In the genomic region with DNA sequence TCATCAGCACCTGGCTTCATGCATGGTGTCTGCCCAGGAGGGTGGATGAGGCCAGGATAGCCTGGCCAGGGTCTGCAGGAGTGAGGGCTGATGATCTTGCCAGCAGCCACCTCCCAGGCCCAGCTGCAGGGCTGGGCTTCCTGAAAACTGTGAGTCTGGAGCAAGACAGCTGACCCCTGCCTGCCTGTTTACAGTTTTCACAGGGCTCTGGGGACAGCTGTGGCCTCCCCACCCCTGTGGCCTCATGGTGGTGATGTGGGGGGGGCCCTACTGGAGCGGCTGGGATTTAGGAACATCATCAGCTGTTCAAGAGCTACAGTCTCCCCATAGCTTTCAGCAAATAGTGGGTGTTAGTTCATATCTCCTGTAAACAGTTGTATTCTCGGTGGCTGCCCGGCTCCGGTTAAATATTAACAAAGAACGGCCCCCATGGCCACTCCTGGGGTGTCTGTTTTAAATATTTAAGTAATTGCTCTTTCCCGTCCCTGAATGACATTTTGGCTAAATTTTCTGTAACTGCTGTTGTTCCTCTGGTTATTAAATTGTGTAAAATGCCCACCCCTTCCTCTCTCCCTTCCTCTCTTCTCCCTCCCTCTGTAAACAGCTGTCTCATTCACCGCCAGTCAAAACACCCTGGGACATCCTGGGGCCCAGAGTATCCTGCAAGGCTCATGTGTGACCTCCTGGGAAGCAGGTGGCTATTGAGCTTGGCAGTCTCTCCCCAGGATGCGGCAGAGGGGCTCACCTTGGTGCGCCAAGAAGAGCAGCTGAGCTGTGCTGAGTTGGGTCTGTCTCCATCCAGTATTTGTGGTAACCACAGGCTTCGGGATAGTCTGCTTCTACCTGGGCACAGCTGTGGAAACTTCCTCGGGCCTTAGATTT, we compare ENCODE assay signal across 8 mouse cellular contexts. TPM values are rescaled to one million over a fixed set of nuclear protein-coding genes. Genes with fewer than 3 reads are reported as not detected.
DNase-seq lines count a peak whose midpoint lies in the region; ATAC-seq lines count a peak whose summit lies in the region.

No protein-coding gene starts in this region.

- no peaks in the 10 kb centered on the region for H3K36me3 ChIP-seq in hindbrain, embryonic 16.5 days (ENCODE audit: control insufficient read depth, insufficient read depth, low read length)
- H3K36me3 ChIP-seq in hindbrain, embryonic 14.5 days (replicated peaks; ENCODE audit: control insufficient read depth, insufficient read depth) = no peaks in the 10 kb centered on the region
- H3K36me3 ChIP-seq in intestine, embryonic 15.5 days = no peaks in the 10 kb centered on the region
- no peaks in the 10 kb centered on the region for H3K36me3 ChIP-seq in liver, embryonic 11.5 days (ENCODE audit: control insufficient read depth, insufficient read depth, low read length)
- H3K36me3 ChIP-seq in stomach, embryonic 16.5 days (ENCODE audit: control insufficient read depth, insufficient read depth, low read length) = no peaks in the 10 kb centered on the region
- H3K36me3 ChIP-seq in midbrain, embryonic 15.5 days (replicated peaks) = no peaks in the 10 kb centered on the region

- intact Hi-C loops in left cerebral cortex, postnatal 4 days (cut with DNase I) = no loop called here

- H3K4me3 ChIP-seq in hindbrain, embryonic 16.5 days (ENCODE audit: low read length) = no peak overlapping the region
- H3K4me3 ChIP-seq in hindbrain, embryonic 14.5 days (replicated peaks; ENCODE audit: low read length) = no peak overlapping the region
- H3K4me3 ChIP-seq in intestine, embryonic 15.5 days (replicated peaks) = no peak overlapping the region
- no peak overlapping the region for H3K4me3 ChIP-seq in liver, embryonic 11.5 days (ENCODE audit: low read depth, low read length)
- H3K4me3 ChIP-seq in stomach, embryonic 16.5 days (replicated peaks; ENCODE audit: low read length) = no peak overlapping the region
- no peak overlapping the region for H3K4me3 ChIP-seq in midbrain, embryonic 15.5 days

- 45% methylated on average over 11 of the region's 11 CpGs for WGBS in hindbrain, embryonic 16.5 days
- WGBS in hindbrain, embryonic 14.5 days = 52% methylated on average over 11 of the region's 11 CpGs
- WGBS in intestine, embryonic 15.5 days = 25% methylated on average over 11 of the region's 11 CpGs
- WGBS in liver, embryonic 11.5 days = 57% methylated on average over 11 of the region's 11 CpGs
- WGBS in stomach, embryonic 16.5 days = 21% methylated on average over 11 of the region's 11 CpGs
- 68% methylated on average over 11 of the region's 11 CpGs for WGBS in midbrain, embryonic 15.5 days

- H3K4me1 ChIP-seq in hindbrain, embryonic 16.5 days (ENCODE audit: control insufficient read depth, insufficient read depth, low read depth, low read length) = no peaks in the 10 kb centered on the region
- H3K4me1 ChIP-seq in hindbrain, embryonic 14.5 days (replicated peaks; ENCODE audit: control insufficient read depth, insufficient read depth, low read length) = no peaks in the 10 kb centered on the region
- peaks cover 12% of the 10 kb centered on the region for H3K4me1 ChIP-seq in intestine, embryonic 15.5 days (replicated peaks)
- no peaks in the 10 kb centered on the region for H3K4me1 ChIP-seq in liver, embryonic 11.5 days (replicated peaks; ENCODE audit: control insufficient read depth, insufficient read depth, low read length)
- H3K4me1 ChIP-seq in stomach, embryonic 16.5 days (ENCODE audit: control insufficient read depth, insufficient read depth, low read length) = peaks cover 17% of the 10 kb centered on the region
- H3K4me1 ChIP-seq in midbrain, embryonic 15.5 days = no peaks in the 10 kb centered on the region

- H3K9ac ChIP-seq in hindbrain, embryonic 16.5 days (ENCODE audit: low read depth, low read length) = no peak overlapping the region
- no peak overlapping the region for H3K9ac ChIP-seq in hindbrain, embryonic 14.5 days
- H3K9ac ChIP-seq in intestine, embryonic 15.5 days = no peak overlapping the region
- no peak overlapping the region for H3K9ac ChIP-seq in liver, embryonic 11.5 days (ENCODE audit: low read depth, low read length)
- 0 out of 2 replicates have a peak overlapping the region, but pooled peaks have one; percentile 37 for H3K9ac ChIP-seq in stomach, embryonic 16.5 days (ENCODE audit: low read length)
- H3K9ac ChIP-seq in midbrain, embryonic 15.5 days = no peak overlapping the region

- H3K9me3 ChIP-seq in hindbrain, embryonic 16.5 days (ENCODE audit: control insufficient read depth, low read length) = no peaks in the 10 kb centered on the region
- H3K9me3 ChIP-seq in hindbrain, embryonic 14.5 days (ENCODE audit: control insufficient read depth, low read length) = no peaks in the 10 kb centered on the region
- no peaks in the 10 kb centered on the region for H3K9me3 ChIP-seq in intestine, embryonic 15.5 days
- no peaks in the 10 kb centered on the region for H3K9me3 ChIP-seq in liver, embryonic 11.5 days (ENCODE audit: control insufficient read depth, low read length)
- no peaks in the 10 kb centered on the region for H3K9me3 ChIP-seq in stomach, embryonic 16.5 days (replicated peaks; ENCODE audit: control insufficient read depth, low read length)
- no peaks in the 10 kb centered on the region for H3K9me3 ChIP-seq in midbrain, embryonic 15.5 days

- H3K27ac ChIP-seq in hindbrain, embryonic 16.5 days (ENCODE audit: low read depth, low read length) = no peak overlapping the region
- H3K27ac ChIP-seq in hindbrain, embryonic 14.5 days = no peak overlapping the region
- peak overlapping the region; percentile 61; the same call in 1 of the 2 replicates for H3K27ac ChIP-seq in intestine, embryonic 15.5 days
- peak overlapping the region; percentile 34; the same call in 1 of the 2 replicates for H3K27ac ChIP-seq in liver, embryonic 11.5 days (ENCODE audit: low read depth, low read length)
- peak overlapping the region; percentile 76 for H3K27ac ChIP-seq in stomach, embryonic 16.5 days (ENCODE audit: low read length)
- H3K27ac ChIP-seq in midbrain, embryonic 15.5 days = no peak overlapping the region

- H3K4me2 ChIP-seq in hindbrain, embryonic 16.5 days (ENCODE audit: low read length) = no peak overlapping the region
- H3K4me2 ChIP-seq in hindbrain, embryonic 14.5 days (replicated peaks) = no peak overlapping the region
- peak overlapping the region; percentile 20 for H3K4me2 ChIP-seq in intestine, embryonic 15.5 days (replicated peaks)
- H3K4me2 ChIP-seq in liver, embryonic 11.5 days = no peak overlapping the region; the same call in 1 of the 2 replicates
- peak overlapping the region; percentile 14; the same call in 1 of the 2 replicates for H3K4me2 ChIP-seq in stomach, embryonic 16.5 days (ENCODE audit: low read depth, low read length)
- no peak overlapping the region for H3K4me2 ChIP-seq in midbrain, embryonic 15.5 days

- H3K27me3 ChIP-seq in hindbrain, embryonic 16.5 days (replicated peaks; ENCODE audit: control insufficient read depth, insufficient read depth, low read length) = no peaks in the 10 kb centered on the region
- no peaks in the 10 kb centered on the region for H3K27me3 ChIP-seq in hindbrain, embryonic 14.5 days (ENCODE audit: control insufficient read depth, insufficient read depth, low read length)
- H3K27me3 ChIP-seq in intestine, embryonic 15.5 days (replicated peaks) = no peaks in the 10 kb centered on the region
- no peaks in the 10 kb centered on the region for H3K27me3 ChIP-seq in liver, embryonic 11.5 days (replicated peaks; ENCODE audit: control insufficient read depth, insufficient read depth, low read length)
- no peaks in the 10 kb centered on the region for H3K27me3 ChIP-seq in stomach, embryonic 16.5 days (ENCODE audit: control insufficient read depth, insufficient read depth, low read length)
- H3K27me3 ChIP-seq in midbrain, embryonic 15.5 days (replicated peaks) = no peaks in the 10 kb centered on the region

- ATAC-seq in hindbrain, embryonic 16.5 days = 0 out of 2 replicates have a peak, but pooled peaks have one; percentile 45
- no peak for ATAC-seq in hindbrain, embryonic 14.5 days (ENCODE audit: low FRiP score)
- ATAC-seq in intestine, embryonic 15.5 days = peak; percentile 88
- peak; percentile 67 for ATAC-seq in liver, embryonic 11.5 days (replicated peaks; ENCODE audit: low FRiP score)
- ATAC-seq in stomach, embryonic 16.5 days (ENCODE audit: insufficient read depth, low FRiP score) = peak; percentile 83
- ATAC-seq in midbrain, embryonic 15.5 days (replicated peaks) = no peak

- no peak for DNase-seq in hindbrain, embryonic 14.5 days (ENCODE audit: low spot score)
- peak; percentile 42 for DNase-seq in liver, embryonic 11.5 days (ENCODE audit: low spot score)
- DNase-seq in T-cell, adult 2 months (ENCODE audit: low spot score) = no peak
- DNase-seq in left cerebral cortex, postnatal 4 days = no peak

RNA-seq across cellular contexts. Expression of gene Pcsk6, which starts 57.9 kb away (rescaled TPM):
- 0.99 and 1.4 TPM in 2 replicates for polyA plus RNA-seq in hindbrain, embryonic 16.5 days (2015; fragmentation: Nextera tagmentation; extraction: Ambion mirVana)
- polyA plus RNA-seq in hindbrain, embryonic 14.5 days (2014; fragmentation: Nextera tagmentation; extraction: Ambion mirVana) = 1.2 and 1.9 TPM in 2 replicates
- polyA plus RNA-seq in intestine, embryonic 15.5 days (2015; fragmentation: Nextera tagmentation; extraction: Ambion mirVana) = 2.6 and 2.8 TPM in 2 replicates
- 1.3 and 1.8 TPM in 2 replicates for polyA plus RNA-seq in liver, embryonic 11.5 days (2014; fragmentation: Nextera tagmentation; extraction: Ambion mirVana)
- 3.7 and 4.3 TPM in 2 replicates for polyA plus RNA-seq in stomach, embryonic 16.5 days (2015; fragmentation: Nextera tagmentation; extraction: Ambion mirVana)
- polyA plus RNA-seq in midbrain, embryonic 15.5 days (2015; fragmentation: Nextera tagmentation; extraction: Ambion mirVana) = 1.1 TPM in 2 replicates
- 10 to 100 TPM; 15.3 to 15.7 TPM for total RNA-seq in left cerebral cortex, postnatal 4 days (2021)

Comparison
In these comparisons a context has a peak if more than half of its experiments do, and no peak if none do; other contexts are left out.
1. ATAC-seq: peak in hindbrain, embryonic 16.5 days (single experiment), intestine, embryonic 15.5 days (single experiment), liver, embryonic 11.5 days (single experiment) and stomach, embryonic 16.5 days (single experiment); none in hindbrain, embryonic 14.5 days (single experiment) and midbrain, embryonic 15.5 days (single experiment).
2. H3K27ac ChIP-seq: peak in intestine, embryonic 15.5 days (single experiment), liver, embryonic 11.5 days (single experiment) and stomach, embryonic 16.5 days (single experiment); none in hindbrain, embryonic 16.5 days (single experiment), hindbrain, embryonic 14.5 days (single experiment) and midbrain, embryonic 15.5 days (single experiment).
3. H3K4me2 ChIP-seq: peak in intestine, embryonic 15.5 days (single experiment) and stomach, embryonic 16.5 days (single experiment); none in hindbrain, embryonic 16.5 days (single experiment), hindbrain, embryonic 14.5 days (single experiment), liver, embryonic 11.5 days (single experiment) and midbrain, embryonic 15.5 days (single experiment).